Mouse (Mus musculus) kidney, embryonic 15.5 days (tissue): ENCODE data around the gene Rps11. TPM values are rescaled to one million over a fixed set of nuclear protein-coding genes. Genes with fewer than 3 reads are reported as not detected.
"Not testable (repeated sequence)": the region's sequence is repeated elsewhere in the genome, so short reads cannot be mapped to it uniquely, and the experiment has no call there.

Experiments used
- ATAC-seq: fragments of 200-750 bp; cut with Nextera tagmentation; replicated peaks from 2 replicates; pipeline ENCODE4 v1.8.0; 2017; ENCODE audit warnings: moderate TSS enrichment; ENCODE audit not compliant: low FRiP score
- H3K27ac ChIP-seq: fragments of 300-500 bp; sonication (generic); 2 replicates; pipeline ENCODE4 v1.5.1; 2015; ENCODE audit warnings: mild to moderate bottlenecking, inconsistent platforms
- H3K27me3 ChIP-seq: fragments of 300-500 bp; sonication (generic); 2 replicates; pipeline ENCODE4 v1.6.1; 2015; ENCODE audit warnings: inconsistent platforms
- H3K36me3 ChIP-seq: fragments of 300-500 bp; sonication (generic); 2 replicates; pipeline ENCODE4 v1.6.1; 2015; ENCODE audit warnings: inconsistent platforms
- H3K4me1 ChIP-seq: fragments of 300-500 bp; sonication (generic); 2 replicates; pipeline ENCODE4 v1.6.1; 2015; ENCODE audit warnings: inconsistent platforms
- H3K4me2 ChIP-seq: fragments of 300-500 bp; sonication (generic); 2 replicates; pipeline ENCODE4 v1.6.1; 2015; ENCODE audit warnings: moderate library complexity, mild to moderate bottlenecking, inconsistent platforms
- H3K4me3 ChIP-seq: fragments of 300-500 bp; sonication (generic); replicated peaks from 2 replicates; pipeline ENCODE4 v1.5.1; 2015; ENCODE audit warnings: mild to moderate bottlenecking, inconsistent platforms
- H3K9ac ChIP-seq: fragments of 300-500 bp; sonication (generic); 2 replicates; pipeline ENCODE4 v1.6.1; 2015; ENCODE audit warnings: mild to moderate bottlenecking, inconsistent platforms
- H3K9me3 ChIP-seq: fragments of 300-500 bp; sonication (generic); replicated peaks from 2 replicates; pipeline ENCODE4 v1.6.1; 2016; ENCODE audit warnings: inconsistent platforms
- WGBS: fragments of 180-500 bp; shearing (Covaris S2); methylation state at CpG from one replicate; pipeline ENCODE4 v1.1.7; 2015; ENCODE audit warnings: mixed read lengths; 5-methylcytosine and 5-hydroxymethylcytosine counted together
- polyA plus RNA-seq: library from polyadenylated mRNA; unstranded; fragments of >200 nt; fragmentation: Nextera tagmentation; extraction: Ambion mirVana; gene quantifications from 2 replicates; pipeline ENCODE4 v1.2.1, GENCODE M21; 2015

Rps11 gene
- polyA plus RNA-seq, 1 experiment from 2014 or later, result 1,536 TPM

DNA sequence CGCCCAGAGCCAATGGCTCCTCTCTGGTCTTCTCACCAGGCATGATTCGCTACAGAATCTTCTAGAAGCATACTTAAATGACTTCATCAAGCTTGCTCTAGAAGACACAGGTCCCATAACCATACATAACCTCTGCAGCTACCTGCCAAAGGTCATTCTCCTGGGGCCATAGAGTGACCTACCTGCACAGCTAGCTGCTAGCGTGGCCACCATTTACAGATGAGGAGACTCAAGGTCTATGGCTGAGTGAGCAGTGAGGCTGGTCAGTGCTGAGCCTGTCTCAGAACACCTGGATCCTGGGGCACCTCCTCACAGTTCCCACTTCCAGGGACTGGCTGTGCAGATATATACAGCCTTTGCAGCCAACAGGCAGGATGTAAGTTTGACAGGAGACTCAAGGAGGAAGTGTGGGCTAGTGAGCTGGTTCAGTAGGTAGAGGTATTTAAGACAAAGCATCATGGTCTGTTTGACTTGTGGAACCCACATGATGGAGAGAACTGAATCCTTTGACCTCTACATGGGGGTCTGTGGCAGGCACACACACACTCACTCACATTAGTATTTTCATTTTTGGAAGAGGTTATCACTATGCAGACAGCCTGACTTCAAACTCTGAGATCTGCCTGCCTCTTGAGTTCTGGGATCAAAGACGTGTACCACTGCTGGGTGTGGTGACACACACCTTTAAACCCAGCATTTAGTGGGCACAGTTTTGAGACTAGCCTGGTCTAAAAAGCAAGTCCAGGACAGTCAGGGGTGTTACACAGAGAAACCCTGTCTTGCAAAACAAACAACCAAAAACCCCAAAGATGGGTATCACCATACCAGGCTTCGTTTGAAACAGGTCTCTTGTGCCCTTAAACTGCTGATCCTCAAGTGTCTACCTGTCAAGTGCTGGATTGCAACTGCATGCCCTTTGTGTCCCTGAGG is 4.2 kb downstream of the Rps11 start:
- Histone ChIP-seq H3K4me3 (no peak overlapping the region), H3K4me2 (no peak overlapping the region), H3K36me3 (peaks cover 50% of the 10 kb centered on the region), H3K27ac (peak overlapping the region; percentile 60; the same call in 1 of the 2 replicates), H3K9me3 (no peaks in the 10 kb centered on the region), H3K27me3 (no peaks in the 10 kb centered on the region), H3K4me1 (peaks cover 40% of the 10 kb centered on the region), H3K9ac (0 out of 2 replicates have a peak overlapping the region, but pooled peaks have one; percentile 18)
- no peak for ATAC-seq
- 77% methylated on average over 5 of the region's 5 CpGs for whole genome bisulfite sequencing

DNA sequence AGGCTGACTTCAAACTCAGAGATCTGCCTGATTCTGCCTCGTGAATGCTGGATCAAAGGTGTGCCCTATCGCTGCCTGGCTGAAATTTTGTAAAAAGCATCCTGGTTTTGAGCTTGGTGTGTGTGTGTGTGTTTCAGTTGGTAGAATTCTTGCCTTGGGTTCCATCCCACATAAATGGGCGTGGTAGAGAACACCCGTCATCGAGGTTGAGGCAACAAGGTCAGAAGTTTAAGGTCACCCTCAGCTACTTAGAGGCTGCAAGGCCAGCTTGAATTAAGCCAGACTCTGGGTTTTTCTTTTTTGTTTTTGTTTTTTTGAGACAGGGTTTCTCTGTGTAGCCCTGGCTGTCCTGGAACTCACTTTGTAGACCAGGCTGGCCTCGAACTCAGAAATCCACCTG is 5.9 kb downstream of the Rps11 start:
- H3K9me3 ChIP-seq, result no peaks in the 10 kb centered on the region
- H3K27me3 ChIP-seq, result no peaks in the 10 kb centered on the region
- peaks cover 46% of the 10 kb centered on the region for H3K36me3 ChIP-seq
- no peak for ATAC-seq
- no peak overlapping the region for H3K4me3 ChIP-seq
- H3K9ac ChIP-seq, result no peak overlapping the region
- peak overlapping the region; percentile 47 for H3K27ac ChIP-seq
- 79% methylated on average over 6 of the region's 6 CpGs for WGBS
- H3K4me2 ChIP-seq, result no peak overlapping the region
- peaks cover 33% of the 10 kb centered on the region for H3K4me1 ChIP-seq

DNA sequence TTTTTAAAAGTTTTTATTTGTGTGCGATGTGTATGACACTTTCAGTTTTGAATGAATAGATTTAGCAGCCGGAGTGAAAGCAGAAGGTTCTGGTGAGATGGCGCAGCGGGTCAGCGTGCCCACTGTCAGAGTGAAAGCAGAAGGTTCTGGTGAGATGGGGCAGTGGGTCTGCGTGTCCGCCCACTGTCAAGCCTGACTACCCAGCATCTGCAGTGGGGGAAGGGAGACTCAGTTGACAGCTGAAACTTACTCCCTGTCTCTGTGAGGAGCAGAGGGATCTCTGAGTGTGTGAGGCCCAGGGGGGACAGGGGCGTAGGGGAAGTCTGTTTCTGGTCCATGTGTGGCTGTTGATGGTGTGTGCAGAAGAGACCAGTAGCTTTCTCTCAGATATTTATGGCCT is 6.7 kb downstream of the Rps11 start:
- Histone ChIP-seq H3K9ac (no peak overlapping the region), H3K36me3 (peaks cover 39% of the 10 kb centered on the region), H3K4me2 (no peak overlapping the region), H3K4me3 (no peak overlapping the region), H3K9me3 (no peaks in the 10 kb centered on the region), H3K27me3 (no peaks in the 10 kb centered on the region), H3K27ac (peak overlapping the region; percentile 47), H3K4me1 (peaks cover 26% of the 10 kb centered on the region)
- WGBS, result 67% methylated on average over 8 of the region's 8 CpGs
- ATAC-seq, result no peak

DNA sequence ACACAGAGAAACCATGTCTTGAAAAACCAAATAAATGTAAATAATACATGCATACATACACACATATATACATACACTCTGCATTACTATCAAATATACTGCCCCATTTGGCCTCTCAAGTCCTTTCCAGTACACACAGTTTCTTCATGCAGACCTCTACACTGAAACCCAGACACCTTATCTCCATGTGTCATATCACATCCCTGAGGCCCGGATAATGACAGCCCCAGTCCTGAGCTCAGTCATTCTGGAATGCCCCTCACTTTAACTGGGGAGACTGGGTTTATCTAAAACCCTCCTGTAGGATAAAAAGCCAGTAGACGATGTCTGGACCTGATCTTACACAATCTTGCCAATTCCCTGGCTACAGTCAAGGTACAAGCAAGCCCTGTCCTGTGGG is 10.8 kb downstream of the Rps11 start:
- no peak for ATAC-seq

DNA sequence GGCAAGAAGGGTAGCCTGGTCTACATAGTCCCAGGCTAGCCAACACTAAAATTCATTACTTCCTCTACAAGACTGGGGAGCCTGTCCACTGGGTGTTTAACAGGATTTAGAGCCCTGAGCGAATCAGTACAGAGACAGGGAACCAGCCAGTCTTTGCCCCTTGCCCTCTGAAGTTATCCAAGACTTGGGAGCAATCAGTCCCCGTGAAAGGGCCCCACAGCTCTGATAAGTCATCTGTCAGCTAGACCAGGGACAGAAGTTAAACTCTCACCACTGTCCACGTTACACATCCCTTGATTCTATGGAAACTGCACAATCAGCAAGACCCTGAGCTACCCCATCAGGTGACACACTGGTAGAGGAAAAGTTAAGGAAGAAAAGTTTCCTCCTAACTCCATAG is 11.7 kb downstream of the Rps11 start:
- no peaks in the 10 kb centered on the region for H3K27me3 ChIP-seq
- no peak overlapping the region for H3K4me2 ChIP-seq
- H3K9me3 ChIP-seq, result no peaks in the 10 kb centered on the region
- no peak overlapping the region for H3K27ac ChIP-seq
- 33% methylated on average over 3 of the region's 3 CpGs for whole genome bisulfite sequencing
- no peak for ATAC-seq
- H3K4me1 ChIP-seq, result peaks cover 6% of the 10 kb centered on the region
- no peaks in the 10 kb centered on the region for H3K36me3 ChIP-seq
- H3K4me3 ChIP-seq, result no peak overlapping the region
- H3K9ac ChIP-seq, result no peak overlapping the region

More for the DNA sequence above, 10.8 kb downstream of the Rps11 start:
- Histone ChIP-seq H3K9me3 (no peaks in the 10 kb centered on the region), H3K4me3 (no peak overlapping the region), H3K27me3 (no peaks in the 10 kb centered on the region), H3K27ac (no peak overlapping the region), H3K9ac (no peak overlapping the region), H3K36me3 (no peaks in the 10 kb centered on the region; the same call in 1 of the 2 replicates), H3K4me1 (peaks cover 11% of the 10 kb centered on the region), H3K4me2 (no peak overlapping the region)
- 72% methylated on average over 2 of the region's 2 CpGs for WGBS

DNA sequence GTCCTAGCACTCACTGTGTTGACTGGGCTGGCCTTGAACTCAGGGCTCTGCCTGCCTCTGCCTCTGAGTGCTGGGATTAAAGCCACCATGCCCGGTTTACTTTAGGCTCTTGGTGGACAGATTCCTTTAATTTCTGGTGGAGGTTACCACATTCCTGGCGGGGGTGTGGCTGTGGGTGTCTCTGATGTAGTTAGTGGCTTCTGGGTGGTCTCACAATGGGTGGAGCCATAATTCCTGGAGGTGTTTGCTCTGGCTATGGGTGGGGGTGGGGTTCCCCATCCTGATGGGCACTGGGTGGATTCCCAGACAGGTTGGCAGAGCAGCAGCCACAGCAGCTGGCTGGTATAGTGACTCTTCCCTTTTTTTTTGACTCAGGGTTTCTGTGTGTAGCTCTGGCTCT is 12.3 kb downstream of the Rps11 start:
- H3K36me3 ChIP-seq, result no peaks in the 10 kb centered on the region

DNA sequence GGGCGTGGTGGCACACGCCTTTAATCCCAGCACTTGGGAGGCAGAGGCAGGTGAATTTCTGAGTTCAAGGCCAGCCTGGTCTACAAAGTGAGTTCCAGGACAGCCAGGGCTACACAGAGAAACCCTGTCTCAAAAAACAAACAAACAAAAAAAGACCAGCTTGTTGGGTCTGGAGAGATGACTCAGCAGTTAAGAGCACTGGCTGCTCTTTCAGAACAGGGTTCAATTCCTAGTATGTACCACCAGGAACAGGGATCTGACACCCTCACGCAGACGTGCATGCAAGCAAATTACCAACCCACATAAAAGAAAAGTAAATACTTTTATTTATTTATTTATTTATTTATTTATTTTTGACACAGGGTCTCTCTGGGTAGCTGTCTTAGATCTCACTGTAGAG is 14.2 kb downstream of the Rps11 start:
- ATAC-seq, H3K4me2 ChIP-seq: not testable (repeated sequence)
- WGBS, result 92% methylated on average over 4 of the region's 4 CpGs

More for the DNA sequence above, 12.3 kb downstream of the Rps11 start:
- Histone ChIP-seq H3K4me1 (peaks cover under 1% of the 10 kb centered on the region; the same call in 1 of the 2 replicates), H3K9me3 (no peaks in the 10 kb centered on the region), H3K4me3 (no peak overlapping the region), H3K27ac (no peak overlapping the region), H3K27me3 (no peaks in the 10 kb centered on the region), H3K9ac (no peak overlapping the region), H3K4me2 (no peak overlapping the region)
- WGBS, result 60% methylated on average over 2 of the region's 2 CpGs
- ATAC-seq, result no peak

DNA sequence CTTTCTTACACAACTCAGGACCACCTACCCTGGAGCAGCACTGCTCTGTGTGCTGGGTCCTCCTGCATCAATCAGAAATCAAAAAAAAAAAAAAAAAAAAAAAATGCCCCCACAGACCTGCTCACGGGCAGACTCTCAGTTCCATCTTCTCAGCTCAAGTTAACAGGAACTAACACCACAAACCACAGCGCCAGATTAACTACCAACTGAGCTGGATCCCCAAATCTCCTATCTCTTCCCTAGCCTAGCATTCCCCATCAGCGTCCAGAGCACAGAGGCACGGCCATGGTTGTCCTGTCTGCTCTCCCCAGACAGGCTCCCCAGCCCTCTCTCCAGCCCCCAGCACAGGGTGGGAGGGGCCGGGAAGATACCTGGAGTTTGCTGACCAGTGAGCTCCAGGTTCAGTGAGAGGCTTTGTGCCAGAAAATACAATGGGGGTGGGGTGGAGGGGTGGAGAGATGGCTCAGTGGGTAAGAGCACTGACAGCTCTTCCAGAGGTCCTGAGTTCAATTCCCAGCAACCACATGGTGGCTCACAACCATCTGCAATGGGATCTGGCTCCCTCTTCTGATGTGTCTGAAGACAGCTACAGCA is 17.1 kb downstream of the Rps11 start:
- Histone ChIP-seq H3K9ac (no peak overlapping the region), H3K36me3 (no peaks in the 10 kb centered on the region), H3K4me2 (no peak overlapping the region), H3K9me3 (no peaks in the 10 kb centered on the region), H3K4me1 (peaks cover 32% of the 10 kb centered on the region), H3K27me3 (no peaks in the 10 kb centered on the region), H3K27ac (no peak overlapping the region), H3K4me3 (no peak overlapping the region)
- 71% methylated on average over 5 of the region's 5 CpGs for WGBS
- ATAC-seq, result no peak

More for the DNA sequence above, 14.2 kb downstream of the Rps11 start:
- not testable (repeated sequence) for H3K9ac ChIP-seq, H3K36me3 ChIP-seq, H3K27ac ChIP-seq, H3K27me3 ChIP-seq, H3K9me3 ChIP-seq, H3K4me1 ChIP-seq, H3K4me3 ChIP-seq

DNA sequence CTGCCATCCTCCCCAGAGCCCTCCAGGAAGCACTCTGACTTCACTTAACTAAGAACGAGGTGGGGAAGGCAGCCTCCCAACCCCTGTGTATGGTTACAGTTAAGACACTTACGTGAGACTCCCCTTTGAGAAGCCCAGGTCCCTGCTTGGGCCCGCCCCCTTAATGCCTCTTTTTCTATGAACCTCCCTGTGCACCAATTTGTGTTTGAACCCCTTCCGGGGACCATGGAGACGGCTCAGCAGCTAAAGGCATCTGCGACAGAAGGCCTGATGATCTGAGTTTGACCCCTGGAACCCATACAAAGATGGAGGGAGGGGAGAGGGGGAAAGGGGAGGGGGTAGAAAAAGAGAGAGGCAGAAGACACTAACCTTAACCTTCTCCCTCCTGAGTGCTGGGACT is 17.8 kb downstream of the Rps11 start:
- H3K27me3 ChIP-seq, result no peaks in the 10 kb centered on the region
- no peaks in the 10 kb centered on the region for H3K9me3 ChIP-seq
- peaks cover 38% of the 10 kb centered on the region for H3K4me1 ChIP-seq
- WGBS, result 60% methylated on average over 6 of the region's 6 CpGs
- no peaks in the 10 kb centered on the region for H3K36me3 ChIP-seq
- no peak overlapping the region for H3K27ac ChIP-seq
- no peak overlapping the region for H3K9ac ChIP-seq
- ATAC-seq, result no peak
- H3K4me2 ChIP-seq, result no peak overlapping the region
- no peak overlapping the region for H3K4me3 ChIP-seq

DNA sequence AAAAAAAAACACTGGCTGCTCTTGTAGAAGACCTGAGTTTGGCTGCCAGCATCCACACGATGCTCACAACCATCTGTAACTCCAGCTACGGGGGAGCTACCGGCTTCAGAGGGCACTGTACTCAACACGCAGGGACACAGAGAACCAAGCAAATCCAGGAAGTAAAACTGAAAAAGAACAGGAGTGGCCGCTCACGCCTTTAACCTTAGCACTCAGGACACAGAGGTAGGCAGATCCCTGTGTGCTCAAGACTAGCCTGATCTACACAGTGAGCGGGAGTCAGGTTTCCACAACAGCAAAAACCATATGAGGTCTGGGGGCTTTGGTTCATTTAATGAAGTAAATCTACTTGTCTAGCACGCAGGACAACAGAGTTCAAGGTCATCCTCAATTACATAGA is 18.7 kb downstream of the Rps11 start:
- ATAC-seq, result no peak
- no peak overlapping the region; the same call in 1 of the 2 replicates for H3K27ac ChIP-seq

DNA sequence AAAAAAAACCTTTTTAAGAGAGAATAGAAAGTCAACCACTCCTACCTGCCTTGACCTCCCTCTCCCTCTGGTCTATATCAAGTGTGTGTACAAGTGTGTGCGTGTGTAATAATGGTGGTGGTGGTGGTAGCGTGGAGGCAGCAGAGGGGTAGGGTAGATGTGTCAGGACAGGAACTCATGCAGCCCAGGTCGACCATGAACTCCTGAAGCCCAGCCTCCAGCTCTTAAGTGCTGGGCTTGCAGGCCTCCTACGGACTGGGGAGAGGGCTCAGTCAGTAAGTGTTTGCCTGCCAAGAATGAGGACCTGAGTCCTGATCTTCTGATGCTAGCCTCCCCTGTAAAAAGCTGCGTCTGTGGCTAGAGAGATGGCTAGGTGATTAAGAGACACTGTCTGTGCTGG is 19.3 kb downstream of the Rps11 start:
- peaks cover 38% of the 10 kb centered on the region for H3K4me1 ChIP-seq
- no peak overlapping the region for H3K9ac ChIP-seq
- no peak overlapping the region for H3K4me3 ChIP-seq
- H3K27ac ChIP-seq, result no peak overlapping the region
- WGBS, result 77% methylated on average over 5 of the region's 5 CpGs
- no peaks in the 10 kb centered on the region for H3K36me3 ChIP-seq
- no peak for ATAC-seq
- no peaks in the 10 kb centered on the region for H3K9me3 ChIP-seq
- no peak overlapping the region for H3K4me2 ChIP-seq
- H3K27me3 ChIP-seq, result no peaks in the 10 kb centered on the region

More for the DNA sequence above, 18.7 kb downstream of the Rps11 start:
- H3K9ac ChIP-seq, result no peak overlapping the region
- H3K27me3 ChIP-seq, result no peaks in the 10 kb centered on the region
- no peaks in the 10 kb centered on the region for H3K9me3 ChIP-seq
- H3K36me3 ChIP-seq, result no peaks in the 10 kb centered on the region
- H3K4me3 ChIP-seq, result no peak overlapping the region
- peaks cover 38% of the 10 kb centered on the region for H3K4me1 ChIP-seq
- WGBS, result 61% methylated on average over 8 of the region's 8 CpGs
- H3K4me2 ChIP-seq, result no peak overlapping the region

DNA sequence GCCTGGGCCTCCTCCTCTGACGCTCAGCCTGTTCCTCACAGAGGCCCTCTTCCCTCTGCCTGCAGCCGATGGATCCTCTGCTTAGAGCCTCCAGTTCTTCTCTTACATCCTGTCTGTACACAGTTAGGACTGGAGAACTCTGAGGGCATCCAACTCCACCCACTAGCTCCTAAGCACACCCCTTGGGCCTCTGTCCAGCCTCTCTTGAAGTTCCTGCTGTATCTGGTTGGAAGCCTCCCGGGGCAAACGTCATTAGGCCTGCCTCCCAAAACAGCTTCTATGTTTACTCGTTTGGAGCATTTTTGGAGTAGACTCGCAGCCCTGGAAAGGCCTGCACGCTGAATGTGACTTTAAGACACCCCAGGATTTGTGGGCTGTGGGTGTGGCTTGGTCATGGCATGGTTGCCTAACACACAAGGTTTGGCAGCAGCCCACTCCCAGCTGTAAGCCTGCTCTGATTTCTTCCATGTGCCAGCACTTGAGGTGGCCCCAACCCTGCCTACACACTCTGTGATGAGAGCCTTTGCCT is 20.5 kb downstream of the Rps11 start, which contains the start of gene Fcgrt:
Gene Fcgrt (minus strand): TSS at position 200 of the 529 bp plus-strand sequence.
- peak within 1 kb of the TSS; percentile 60 for H3K4me2 ChIP-seq
- H3K4me1 ChIP-seq, result peaks cover 38% of the 10 kb centered on the region
- no peaks in the 10 kb centered on the region for H3K9me3 ChIP-seq
- peaks cover 4% of the 10 kb centered on the region; the same call in 1 of the 2 replicates for H3K36me3 ChIP-seq
- ATAC-seq, result peak; percentile 96
- peak within 1 kb of the TSS; percentile 45 for H3K9ac ChIP-seq
- H3K27ac ChIP-seq, result peak within 1 kb of the TSS; percentile 95
- 9% methylated on average over 7 of the region's 7 CpGs for WGBS
- H3K4me3 ChIP-seq, result peak within 1 kb of the TSS; percentile 43
- no peaks in the 10 kb centered on the region for H3K27me3 ChIP-seq
